Mouse (Mus musculus) bone marrow macrophage, adult 2 months (primary cell): Measurements from ENCODE around the gene Upk3a. TPM values are rescaled to one million over a fixed set of nuclear protein-coding genes. Genes with fewer than 3 reads are reported as not detected.

ENCODE experiments used
- H3K27ac ChIP-seq: 2 replicates; pipeline ENCODE4 v1.5.1; 2012; ENCODE audit warnings: low read depth, low read length; ENCODE audit not compliant: insufficient read depth
- H3K4me1 ChIP-seq: 2 replicates; pipeline ENCODE4 v1.6.1; 2012; ENCODE audit warnings: low read length; ENCODE audit not compliant: control insufficient read depth, insufficient read depth
- H3K4me3 ChIP-seq: 2 replicates; pipeline ENCODE4 v1.5.1; 2012; ENCODE audit warnings: mild to moderate bottlenecking, low read length, moderate library complexity; ENCODE audit not compliant: insufficient read depth
- CTCF ChIP-seq: IDR thresholded peaks from 2 replicates; pipeline ENCODE4 v1.5.1; 2012; ENCODE audit warnings: low read depth, mild to moderate bottlenecking, low read length, moderate library complexity
- POLR2A ChIP-seq: IDR thresholded peaks from 2 replicates; pipeline ENCODE4 v1.6.1; 2012; ENCODE audit warnings: mild to moderate bottlenecking, low read depth, low read length, borderline replicate concordance
- polyA plus RNA-seq: library from polyadenylated mRNA; stranded (reverse); fragments of >200 nt; gene quantifications from 2 replicates; pipeline ENCODE4 v1.2.4, GENCODE M21; 2012; ENCODE audit not compliant: missing spikeins, insufficient read depth, insufficient read length

The Upk3a gene
- polyA plus RNA-seq, 1 experiment, result not detected

- no peak for TF ChIP-seq POLR2A
- no peaks in the 10 kb centered on the region for H3K4me1 ChIP-seq
- no peak overlapping the region for H3K4me3 ChIP-seq
- H3K27ac ChIP-seq, result no peak overlapping the region
Observed at GRCm38 (mm10) chr15:85049758-85050157, 32.8 kb downstream of the Upk3a start.

DNA sequence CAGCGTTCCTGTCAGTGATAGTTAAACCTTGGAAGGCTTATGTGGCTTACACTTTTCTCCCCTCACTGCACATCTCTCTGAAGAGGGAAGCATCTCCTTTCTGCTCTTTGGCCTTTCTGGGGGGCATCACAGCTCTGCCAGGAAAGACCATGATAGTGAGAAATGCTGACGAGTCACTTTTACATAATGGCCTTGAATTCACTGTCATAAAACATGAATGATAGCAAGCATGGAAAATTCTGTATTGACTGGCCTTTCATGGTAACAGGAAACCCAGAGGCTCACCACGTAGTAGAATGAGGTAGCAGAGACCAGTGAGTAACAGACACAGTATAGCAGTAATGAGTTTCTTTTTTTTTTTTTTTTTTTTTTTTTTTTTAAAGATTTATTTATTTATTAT is 37.2 kb downstream of the Upk3a start:
- H3K4me3 ChIP-seq, result no peak overlapping the region
- H3K4me1 ChIP-seq, result no peaks in the 10 kb centered on the region
- H3K27ac ChIP-seq, result no peak overlapping the region
- TF ChIP-seq CTCF (no peak), POLR2A (no peak)

DNA sequence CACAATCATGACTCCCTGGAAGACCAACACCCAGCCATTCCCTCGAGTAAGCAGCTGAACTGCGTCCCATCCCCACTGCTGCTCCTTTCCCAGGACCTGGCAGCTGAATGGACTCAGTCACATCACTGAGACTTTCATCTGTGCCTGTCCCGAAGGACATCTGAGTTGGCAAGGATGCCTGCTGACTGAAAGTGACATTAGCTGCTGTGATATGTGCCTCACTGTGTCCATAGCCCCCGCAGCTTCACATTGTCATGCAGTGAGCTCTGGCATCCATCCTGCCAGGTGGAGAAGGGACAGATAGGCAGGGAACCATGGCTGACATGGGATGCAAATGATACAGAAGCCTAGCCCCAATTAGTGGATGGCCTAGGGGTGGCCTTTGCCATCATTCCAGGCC is 38.2 kb downstream of the Upk3a start:
- TF ChIP-seq POLR2A (no peak), CTCF (no peak)
- Histone ChIP-seq H3K4me1 (no peaks in the 10 kb centered on the region), H3K4me3 (no peak overlapping the region), H3K27ac (no peak overlapping the region)

GRCm38 (mm10) chr15:85063421-85063820 is 46.5 kb downstream of the Upk3a start:
- Histone ChIP-seq H3K27ac (no peak overlapping the region), H3K4me3 (no peak overlapping the region), H3K4me1 (no peaks in the 10 kb centered on the region)
- TF ChIP-seq CTCF, result no peak
- TF ChIP-seq POLR2A, result no peak

DNA sequence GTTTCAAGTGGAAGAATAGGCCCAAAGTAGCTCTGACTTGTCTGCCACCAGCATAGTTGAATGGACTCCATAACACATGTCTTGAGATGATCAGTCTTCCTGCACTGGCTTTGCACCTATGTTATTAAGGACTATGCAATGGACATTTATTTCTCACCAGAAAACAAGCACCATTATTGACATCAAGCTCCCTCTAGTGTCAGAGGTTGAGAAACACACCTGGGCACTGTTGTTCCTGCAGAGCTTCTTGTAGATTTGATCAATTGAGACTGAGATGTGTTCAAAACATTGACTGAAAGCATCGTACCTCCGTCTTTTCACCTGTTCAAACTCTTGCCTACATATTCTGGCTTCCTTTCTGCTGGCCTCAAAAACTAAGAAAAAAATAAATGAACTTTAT is 53.6 kb downstream of the Upk3a start:
- no peak for TF ChIP-seq CTCF
- no peak for TF ChIP-seq POLR2A
- Histone ChIP-seq H3K27ac (no peak overlapping the region), H3K4me3 (no peak overlapping the region), H3K4me1 (no peaks in the 10 kb centered on the region; the same call in 1 of the 2 replicates)

Other genes starting within 250 kb of the Upk3a start
- 0.41 TPM in 1 of 2 replicates, not detected in the other for gene Phf21b, start 161.1 kb upstream of the Upk3a start, polyA plus RNA-seq
- 0.25 and 0.29 TPM in 2 replicates for gene Gm29666, start 97.1 kb upstream of the Upk3a start, polyA plus RNA-seq
- 21.3 and 24.2 TPM in 2 replicates for gene Nup50, start 93.7 kb upstream of the Upk3a start, polyA plus RNA-seq
- gene 5031439G07Rik, start 28.6 kb upstream of the Upk3a start, polyA plus RNA-seq, result 132 and 141 TPM in 2 replicates
- gene Fam118a, start 11.8 kb downstream of the Upk3a start, polyA plus RNA-seq, result 7.5 and 10.1 TPM in 2 replicates
- not detected in 2 replicates for gene Smc1b, start 114.8 kb downstream of the Upk3a start, polyA plus RNA-seq
- not detected in 2 replicates for gene Ribc2, start 114.9 kb downstream of the Upk3a start, polyA plus RNA-seq
- gene Fbln1, start 188.8 kb downstream of the Upk3a start, polyA plus RNA-seq, result not detected in 2 replicates